Mouse (Mus musculus) embryo, embryonic 10.5 days (tissue): ENCODE results near the gene Tnni1.

ENCODE experiments used
- DNase-seq: peaks from one replicate; pipeline ENCODE4 v3.0.0-alpha.2; 2015; ENCODE audit warnings: low spot score

Tnni1 gene

GRCm38 (mm10) chr1:135844481-135844880 is 65.2 kb downstream of the Tnni1 start:
- no peak for DNase-seq

- no peak for DNase-seq
Measured at GRCm38 (mm10) chr1:135846632-135847031, 67.4 kb downstream of the Tnni1 start.

GRCm38 (mm10) chr1:135847139-135847562 is 67.9 kb downstream of the Tnni1 start:
- DNase-seq, result peak; percentile 83

- no peak for DNase-seq
Measured at GRCm38 (mm10) chr1:135847611-135848351, 68.5 kb downstream of the Tnni1 start.

GRCm38 (mm10) chr1:135850722-135851512 is 71.7 kb downstream of the Tnni1 start:
- peak; percentile 51 for DNase-seq

- peak; percentile 53 for DNase-seq
Measured at GRCm38 (mm10) chr1:135852044-135852756, 73.0 kb downstream of the Tnni1 start.

GRCm38 (mm10) chr1:135853200-135853599 is 74.0 kb downstream of the Tnni1 start:
- no peak for DNase-seq

- no peak for DNase-seq
Measured at GRCm38 (mm10) chr1:135854591-135855343, 75.5 kb downstream of the Tnni1 start.

- no peak for DNase-seq
Measured at GRCm38 (mm10) chr1:135855344-135855687, 76.1 kb downstream of the Tnni1 start.

GRCm38 (mm10) chr1:135856070-135856469 is 76.8 kb downstream of the Tnni1 start:
- DNase-seq, result no peak

GRCm38 (mm10) chr1:135857137-135857775 is 78.0 kb downstream of the Tnni1 start:
- no peak for DNase-seq

GRCm38 (mm10) chr1:135858533-135858932 is 79.3 kb downstream of the Tnni1 start:
- DNase-seq, result no peak
